Mouse (Mus musculus): ENCODE results near the gene Golga7b.
A peak's percentile ranks its signal among the peaks of the same experiment; 100 is the strongest.

Golga7b gene

DNA sequence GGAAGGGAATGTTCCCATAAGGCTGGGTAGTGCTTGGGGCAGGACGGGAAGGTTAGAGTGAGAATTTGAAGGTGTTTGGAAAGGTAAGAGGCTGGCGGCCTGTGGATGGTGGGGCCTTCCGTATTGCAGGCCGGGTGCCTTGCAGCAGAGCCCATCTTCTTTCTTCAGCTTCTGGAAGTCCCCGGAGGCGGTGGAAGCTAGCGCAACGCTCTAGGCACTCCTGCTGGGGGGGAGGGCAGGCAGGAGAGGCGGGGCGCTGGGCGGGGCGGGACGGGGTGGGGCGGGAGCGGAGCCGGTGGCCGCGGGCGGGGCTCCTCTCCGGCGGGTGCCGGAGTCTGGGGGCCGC, 8.0 kb downstream of the Golga7b start:
- DNase-seq (ENCODE audit: low spot score): no peak

- peak; percentile 76 for DNase-seq (ENCODE audit: low spot score)
These were observed 8.6 kb downstream of the Golga7b start for GRCm38 (mm10) chr19:42255784-42256610.

- DNase-seq (ENCODE audit: low spot score): no peak
These were observed 9.4 kb downstream of the Golga7b start for GRCm38 (mm10) chr19:42256611-42257240.

GRCm38 (mm10) chr19:42257241-42257635, 9.9 kb downstream of the Golga7b start:
- no peak for DNase-seq (ENCODE audit: low spot score)

- no peak for DNase-seq (ENCODE audit: low spot score)
These were observed 10.7 kb downstream of the Golga7b start for GRCm38 (mm10) chr19:42258031-42258430.

DNA sequence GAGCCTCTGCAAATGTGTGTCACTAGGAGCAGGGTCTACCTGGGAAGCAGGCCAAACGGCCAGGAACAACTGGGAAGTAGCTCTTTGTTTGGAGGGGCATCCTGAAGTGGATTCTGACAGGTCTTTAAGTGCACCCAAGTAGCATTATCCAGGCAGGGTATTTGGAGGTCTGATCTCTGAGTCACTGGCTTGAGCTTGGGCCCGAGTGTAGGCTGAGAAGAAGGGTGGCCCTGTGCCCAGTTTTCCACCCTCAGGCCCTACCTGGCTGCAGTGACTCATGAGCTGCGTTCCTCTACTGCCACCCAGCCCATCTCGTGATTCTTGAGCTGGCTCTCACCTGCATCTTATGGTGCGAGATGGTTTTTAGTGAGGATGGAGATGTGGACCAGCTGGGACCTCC, 11.2 kb downstream of the Golga7b start:
- no peak for DNase-seq (ENCODE audit: low spot score)

DNA sequence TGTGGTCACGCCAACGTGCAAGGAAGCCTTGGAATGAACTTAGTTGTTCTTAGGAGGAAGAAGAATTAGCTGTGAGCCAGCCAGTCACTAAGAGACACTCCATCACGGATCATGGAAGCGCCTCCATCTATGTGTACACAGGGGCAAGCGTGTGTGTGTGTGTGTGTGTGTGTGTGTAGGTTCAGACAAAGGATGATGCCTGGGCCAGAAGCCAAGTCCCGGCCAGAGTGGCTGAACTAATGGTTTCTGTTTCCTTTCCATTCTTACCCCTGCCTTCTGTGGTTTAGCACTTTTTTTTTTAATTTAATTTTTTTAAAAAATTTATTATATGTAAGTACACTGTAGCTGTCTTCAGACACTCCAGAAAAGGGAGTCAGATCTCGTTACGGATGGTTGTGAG, 13.1 kb downstream of the Golga7b start:
- no peak for DNase-seq (ENCODE audit: low spot score)

DNA sequence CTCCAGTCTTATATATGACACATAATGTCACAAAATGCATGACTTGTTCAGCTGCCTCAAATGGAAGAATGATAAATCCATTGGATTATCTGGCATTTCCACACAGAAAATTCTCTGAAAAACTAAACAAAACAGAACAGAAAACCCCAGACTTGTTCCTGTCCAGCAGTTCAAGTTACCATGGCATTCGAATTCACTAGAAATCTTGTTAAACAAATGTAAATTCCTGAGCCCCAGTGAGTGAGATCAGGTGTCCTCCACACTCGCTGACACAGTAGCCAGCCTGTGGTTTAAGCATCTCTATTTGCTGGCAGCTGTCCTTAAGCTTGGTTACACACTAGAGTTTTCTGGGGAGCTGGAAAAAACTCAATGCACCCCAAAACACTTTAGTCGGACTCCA, 16.1 kb downstream of the Golga7b start:
- no peak for DNase-seq (ENCODE audit: low spot score)

- no peak for DNase-seq (ENCODE audit: low spot score)
These were observed 21.0 kb downstream of the Golga7b start for GRCm38 (mm10) chr19:42268337-42268736.

DNA sequence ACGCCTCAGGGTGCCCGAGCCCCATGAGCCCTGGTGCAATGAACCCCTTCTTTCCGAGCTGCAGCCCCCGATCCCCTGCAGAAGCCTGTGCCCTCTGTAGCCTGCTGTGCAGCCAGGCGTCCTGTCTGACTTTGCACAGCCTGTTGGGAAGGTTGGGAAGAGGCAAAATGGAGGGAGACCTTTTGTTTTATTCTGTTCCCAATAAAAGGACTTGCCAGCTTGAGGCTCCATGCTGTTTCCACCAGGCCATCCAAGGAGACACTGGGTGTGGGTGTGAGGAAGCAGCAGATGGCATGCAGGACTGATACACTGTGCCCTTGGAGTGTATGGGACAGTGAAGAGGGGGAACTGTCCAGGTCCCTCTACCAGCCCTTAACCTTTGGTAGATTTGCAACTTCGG, 22.7 kb downstream of the Golga7b start:
- no peak for DNase-seq (ENCODE audit: low spot score)

DNA sequence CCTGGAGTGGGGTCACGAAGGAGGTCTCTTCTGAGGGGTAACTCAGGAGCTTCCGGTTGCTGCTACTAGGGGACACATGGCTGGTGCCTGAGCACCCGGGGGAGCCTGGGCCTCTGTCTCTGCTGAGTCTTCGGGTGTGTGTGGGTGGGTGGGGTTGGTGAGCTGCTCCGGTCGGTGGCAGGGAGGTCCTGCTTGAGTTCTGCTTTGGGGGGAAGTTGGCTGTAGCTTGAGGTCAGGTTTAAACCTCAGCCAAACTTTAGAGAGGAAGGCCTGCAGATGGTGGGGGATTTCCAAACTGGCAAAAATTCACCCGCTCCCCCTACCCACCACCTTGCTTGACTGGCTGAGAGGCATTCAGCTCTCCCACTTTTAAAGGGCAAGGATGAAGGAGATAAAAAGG, 23.8 kb downstream of the Golga7b start:
- DNase-seq (ENCODE audit: low spot score): no peak

- no peak for DNase-seq (ENCODE audit: low spot score)
These were observed 24.9 kb downstream of the Golga7b start for GRCm38 (mm10) chr19:42272003-42272963.

DNA sequence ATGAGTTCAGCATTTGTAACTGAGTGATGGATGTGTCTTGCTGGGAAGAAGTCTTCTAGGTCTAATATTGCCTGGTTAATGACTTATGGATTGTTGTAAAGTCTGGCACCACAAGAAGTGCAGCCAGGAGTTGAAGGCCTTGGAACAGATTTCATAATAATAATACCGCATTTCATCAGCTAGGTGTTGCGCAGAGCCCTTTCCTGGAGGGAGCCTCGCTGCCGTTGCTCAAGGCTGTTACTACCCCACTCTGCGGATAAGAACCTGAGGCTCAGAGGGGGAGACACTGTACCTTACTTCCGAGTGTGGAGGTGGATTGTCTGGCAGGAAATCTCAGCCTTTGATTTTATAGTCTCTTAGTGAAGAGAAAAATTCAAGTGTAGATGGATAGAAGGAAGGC, 29.9 kb downstream of the Golga7b start:
- no peak for DNase-seq (ENCODE audit: low spot score)

DNA sequence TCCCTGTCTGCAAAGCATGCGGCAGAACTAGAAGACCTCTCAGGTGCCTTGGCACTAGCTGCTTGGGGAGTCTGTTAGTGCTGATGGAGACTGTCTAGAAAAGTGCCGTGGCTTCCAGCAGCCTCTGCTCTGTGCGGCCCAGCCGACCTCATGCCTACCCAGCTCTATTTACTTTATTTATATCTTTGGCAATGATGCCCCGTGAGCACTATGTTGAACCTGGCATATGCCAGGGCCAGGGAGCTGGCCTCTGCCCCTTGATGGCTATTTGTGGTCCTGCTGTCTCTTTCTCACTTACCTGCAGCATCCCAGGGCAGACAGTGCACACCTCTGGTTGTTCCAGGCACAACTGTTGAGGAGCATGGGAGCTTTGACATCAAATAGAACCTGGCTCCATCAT, 31.1 kb downstream of the Golga7b start:
- DNase-seq (ENCODE audit: low spot score): no peak

DNA sequence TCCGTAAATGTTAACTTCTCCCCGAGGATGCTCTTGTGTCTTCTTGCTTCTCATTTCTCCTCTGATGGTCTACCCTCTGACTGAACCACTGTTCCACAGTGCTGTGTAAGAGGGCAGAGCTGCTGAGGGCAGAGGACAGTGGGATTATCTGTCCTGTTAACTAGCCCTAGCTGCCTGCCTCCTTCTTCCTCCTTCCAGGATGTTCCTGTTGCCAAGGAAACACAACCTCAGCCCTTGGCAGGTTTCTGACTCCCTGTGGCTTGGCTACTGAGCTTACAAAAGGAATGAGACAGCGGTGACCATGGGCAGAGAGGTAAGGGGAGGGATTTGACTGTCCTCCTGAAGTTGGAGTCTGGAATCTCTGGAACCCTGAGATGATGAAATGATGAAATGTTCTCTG, 32.2 kb downstream of the Golga7b start:
- no peak for DNase-seq (ENCODE audit: low spot score)

- DNase-seq (ENCODE audit: low spot score): no peak
These were observed 36.8 kb downstream of the Golga7b start for GRCm38 (mm10) chr19:42284178-42284577.

DNA sequence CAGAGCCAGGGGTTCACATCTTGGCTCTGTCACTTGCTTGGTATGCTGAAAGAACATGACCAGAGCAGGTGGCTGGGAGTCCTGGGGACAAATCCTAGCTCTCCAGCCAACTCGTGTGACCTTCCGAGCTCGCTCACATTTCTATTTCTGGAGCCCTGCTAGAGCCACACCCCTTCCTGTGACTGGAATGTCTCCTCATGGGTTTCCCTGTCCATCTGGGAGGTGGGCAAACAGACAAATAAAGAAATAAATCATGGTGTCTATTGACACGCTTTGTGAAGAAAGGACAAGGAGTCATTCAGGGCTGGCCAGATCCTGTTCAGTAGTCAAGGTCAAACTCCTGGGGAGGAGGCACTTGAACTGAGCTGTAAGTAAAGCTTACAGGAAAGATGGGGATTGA, 41.0 kb downstream of the Golga7b start:
- DNase-seq (ENCODE audit: low spot score): no peak

DNA sequence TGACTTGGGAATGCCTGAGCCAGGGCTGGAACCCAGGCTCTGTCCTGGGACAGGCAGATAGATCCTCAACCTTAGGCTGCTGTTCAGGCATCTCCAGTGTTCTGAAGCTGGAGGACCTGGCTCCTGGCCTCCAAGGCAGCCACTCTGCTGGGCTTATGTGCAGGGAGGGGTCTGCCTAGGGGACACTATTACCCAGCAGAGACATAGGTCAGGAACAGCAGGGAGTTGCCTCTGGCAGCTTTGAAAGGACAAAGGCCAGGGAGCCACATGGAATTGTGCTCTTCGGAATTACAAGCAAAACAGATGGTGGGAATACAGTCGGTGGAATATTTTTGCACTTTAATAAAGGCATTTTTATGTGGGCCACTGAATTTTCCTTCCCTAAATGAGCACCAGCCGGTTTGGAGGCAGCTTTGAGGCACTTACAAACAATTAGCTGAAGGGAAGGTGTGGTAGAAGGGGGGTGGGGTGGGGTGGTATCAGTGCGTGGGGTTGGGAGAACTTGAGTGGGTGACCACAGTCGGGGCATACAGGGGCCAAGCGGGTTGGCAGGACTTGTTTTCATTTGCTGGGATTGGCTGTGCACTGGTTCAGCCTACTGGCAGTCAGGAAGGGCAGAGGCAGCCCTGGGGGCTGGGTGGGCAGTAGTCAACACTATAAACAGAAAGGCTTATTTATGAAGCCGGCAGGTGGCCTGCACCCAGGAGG, 43.7 kb downstream of the Golga7b start:
- no peak for DNase-seq (ENCODE audit: low spot score)

DNA sequence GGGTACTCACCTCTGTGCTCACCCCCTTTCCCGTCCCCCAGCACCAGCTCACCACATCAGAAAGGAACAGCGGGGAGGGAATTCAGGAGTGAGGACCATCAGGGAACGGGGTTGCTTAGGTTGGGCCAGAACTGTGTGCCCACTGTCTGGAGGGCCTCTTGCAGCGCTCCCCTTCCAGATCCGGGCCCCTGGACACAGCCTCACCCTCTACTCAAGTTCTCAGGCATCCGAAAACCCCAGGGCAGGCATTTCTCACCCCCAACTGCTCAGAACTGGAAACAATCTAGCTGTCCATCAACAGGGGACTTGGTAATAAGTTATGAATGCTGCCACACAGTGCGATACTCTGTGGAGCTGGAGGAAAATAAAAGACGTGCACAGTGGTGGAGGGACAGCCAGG, 44.7 kb downstream of the Golga7b start:
- DNase-seq (ENCODE audit: low spot score): no peak

GRCm38 (mm10) chr19:42293216-42293615, 45.8 kb downstream of the Golga7b start:
- DNase-seq (ENCODE audit: low spot score): no peak

DNA sequence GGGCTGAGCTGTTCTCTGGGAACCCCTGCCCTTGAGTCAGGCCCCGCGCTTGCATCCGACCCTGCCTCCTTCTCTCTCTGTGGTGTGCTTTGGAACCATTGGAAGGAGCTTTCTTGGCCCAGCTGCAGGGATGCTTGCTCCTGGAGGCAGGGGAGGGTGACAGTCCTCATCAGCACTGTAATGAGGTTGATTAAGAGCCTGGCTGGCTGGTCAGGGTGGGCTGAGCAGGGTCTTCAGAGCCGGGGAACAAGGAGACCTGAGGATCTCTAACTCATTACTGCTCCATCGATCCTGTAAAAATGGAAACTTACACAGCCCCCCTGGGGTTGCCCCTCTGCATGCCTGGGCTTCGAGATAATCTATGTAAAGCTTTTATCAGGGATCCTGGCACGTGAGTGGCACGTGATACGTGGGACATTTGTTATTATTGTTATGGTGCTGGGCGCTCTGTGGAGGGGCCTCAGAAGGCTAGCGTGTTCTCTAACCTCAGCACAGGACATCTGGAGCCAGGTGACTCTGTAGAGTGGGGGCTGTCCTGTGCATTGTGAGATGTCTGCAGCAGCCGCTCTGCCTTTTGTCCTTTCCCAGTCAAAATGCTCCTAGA, 55.9 kb downstream of the Golga7b start:
- no peak for DNase-seq (ENCODE audit: low spot score)

- no peak for DNase-seq (ENCODE audit: low spot score)
These were observed 57.1 kb downstream of the Golga7b start for GRCm38 (mm10) chr19:42304506-42304905.
